Mouse (Mus musculus) Muller cell, postnatal 12 days (primary cell): ENCODE results near the gene Gm6034.
A peak's percentile ranks its signal among the peaks of the same experiment; 100 is the strongest.
"Not testable (repeated sequence)": the region's sequence is repeated elsewhere in the genome, so short reads cannot be mapped to it uniquely, and the experiment has no call there.

Experiments
- DNase-seq: peaks from one replicate; pipeline ENCODE4 v3.0.0-alpha.2; 2015; ENCODE audit errors: inconsistent ontology term

Gene Gm6034

DNA sequence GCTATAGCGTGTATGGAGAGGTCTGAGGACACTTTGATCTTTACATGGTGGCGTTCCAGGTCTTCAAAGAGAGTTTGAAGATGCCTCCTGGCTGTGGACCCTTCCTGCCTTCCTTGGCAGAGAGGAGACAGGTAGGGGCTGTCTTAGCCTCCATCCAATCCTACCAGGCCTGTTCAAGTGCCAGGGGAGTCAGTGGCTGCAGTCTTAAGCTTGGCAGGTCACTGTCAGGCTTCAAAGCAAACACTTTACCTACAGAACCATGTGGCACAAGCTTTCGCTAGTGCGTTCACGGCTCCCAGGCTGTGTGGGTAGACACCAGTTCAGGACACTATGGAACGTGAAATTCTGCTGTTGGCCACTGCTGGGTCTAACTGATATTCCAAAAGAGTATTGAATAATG, 19.8 kb upstream of the Gm6034 start:
- DNase-seq = no peak

DNA sequence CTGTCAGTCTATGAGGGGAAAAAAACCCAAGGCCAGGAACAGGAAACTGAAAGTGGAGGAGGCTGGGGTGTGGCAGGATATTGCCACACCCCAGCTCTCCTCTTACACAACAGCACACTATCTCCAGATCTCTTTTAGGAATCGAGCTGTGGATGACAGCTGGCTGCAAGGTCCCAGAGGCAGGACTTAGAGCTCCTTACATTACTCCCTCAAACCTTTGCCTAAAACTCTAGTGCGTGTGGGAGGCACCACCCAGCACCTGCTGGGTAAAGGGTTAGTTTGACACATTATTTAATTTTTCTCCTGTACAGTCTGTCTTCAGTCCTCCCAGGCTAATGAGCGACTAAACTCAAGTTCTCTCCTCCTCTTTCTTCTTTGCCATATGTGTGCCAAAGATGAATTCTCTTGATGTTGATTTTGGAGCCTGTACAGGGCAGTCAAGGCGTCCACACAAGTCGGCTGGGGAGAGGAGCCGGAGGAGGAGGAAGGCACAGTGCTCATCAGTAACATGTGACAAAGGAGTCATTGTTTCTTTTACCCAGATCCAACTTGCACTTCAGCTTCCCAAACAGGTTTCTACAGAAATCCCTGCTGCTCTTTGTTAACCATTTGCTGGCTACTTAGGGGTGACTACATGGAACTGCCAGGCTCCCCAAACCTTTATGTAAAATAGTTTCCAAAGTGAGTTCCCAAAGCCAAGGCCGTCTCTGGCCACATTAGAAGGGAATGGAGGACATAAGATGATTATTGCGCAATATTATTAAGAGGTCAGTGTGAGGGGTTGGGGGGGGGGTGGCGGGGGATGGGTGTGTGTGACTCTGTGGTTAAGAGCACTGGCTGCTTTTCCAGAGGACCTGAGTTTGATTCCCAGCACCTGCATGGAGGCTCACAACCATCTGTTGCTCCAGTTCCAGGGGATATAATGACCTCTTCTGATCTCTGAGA, 18.8 kb upstream of the Gm6034 start:
- peak; percentile 56 for DNase-seq

DNA sequence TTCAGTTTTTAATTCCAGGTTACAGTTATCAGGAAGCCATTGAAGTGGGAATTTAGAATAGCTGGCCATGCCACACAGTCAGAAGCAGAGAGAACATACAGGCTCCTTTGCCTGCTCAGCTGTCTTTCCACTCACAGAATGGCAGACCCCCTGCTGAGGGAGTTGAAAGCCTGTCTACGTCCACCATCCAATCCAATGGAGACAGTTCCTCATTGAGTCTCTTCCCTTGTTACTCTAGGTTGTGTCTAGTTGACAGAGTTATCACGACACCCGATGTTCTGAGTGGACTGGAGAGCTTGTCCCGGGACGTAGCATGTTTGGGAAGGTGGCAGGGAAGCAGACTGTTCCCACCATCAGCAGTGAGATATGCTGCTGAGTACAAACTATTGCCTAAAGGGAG, 17.6 kb upstream of the Gm6034 start:
- DNase-seq = no peak

DNA sequence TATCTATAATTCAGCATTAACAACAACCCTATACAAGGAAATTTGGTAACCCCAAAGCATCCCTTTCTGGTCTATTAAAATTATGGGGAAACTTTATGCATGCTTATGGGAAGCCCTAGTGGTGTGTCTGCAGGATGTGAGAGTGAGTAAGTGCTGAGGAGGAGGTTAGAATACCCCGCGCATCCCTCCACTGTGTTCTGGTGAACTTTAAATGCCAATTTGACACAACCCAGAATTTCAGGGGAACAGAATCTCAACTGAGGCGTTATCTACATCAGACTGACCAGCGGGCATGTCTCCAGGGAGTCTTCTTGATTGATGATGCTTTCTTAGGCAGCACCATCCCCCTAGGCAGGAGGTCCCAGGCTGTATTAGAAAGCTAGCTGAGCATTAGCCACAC, 16.9 kb upstream of the Gm6034 start:
- DNase-seq = no peak

DNA sequence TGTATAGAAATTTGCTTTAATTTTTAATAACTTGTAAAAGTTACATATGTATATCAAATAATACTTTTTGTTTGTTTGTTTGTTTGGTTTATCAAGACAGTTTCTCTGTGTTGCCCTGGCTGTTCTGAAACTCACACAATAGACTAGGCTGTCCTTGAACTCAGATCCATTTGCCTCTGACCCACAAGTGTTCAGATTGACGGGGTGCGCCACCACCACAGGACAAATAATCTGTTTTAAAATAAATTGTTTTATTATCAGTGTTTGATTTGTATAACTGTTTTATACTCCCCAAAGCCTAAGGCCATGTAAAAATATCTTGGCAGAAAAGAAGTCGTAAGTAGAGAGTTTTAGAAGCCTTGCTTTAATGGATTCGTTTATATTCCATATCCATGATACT, 15.1 kb upstream of the Gm6034 start:
- no peak for DNase-seq

DNA sequence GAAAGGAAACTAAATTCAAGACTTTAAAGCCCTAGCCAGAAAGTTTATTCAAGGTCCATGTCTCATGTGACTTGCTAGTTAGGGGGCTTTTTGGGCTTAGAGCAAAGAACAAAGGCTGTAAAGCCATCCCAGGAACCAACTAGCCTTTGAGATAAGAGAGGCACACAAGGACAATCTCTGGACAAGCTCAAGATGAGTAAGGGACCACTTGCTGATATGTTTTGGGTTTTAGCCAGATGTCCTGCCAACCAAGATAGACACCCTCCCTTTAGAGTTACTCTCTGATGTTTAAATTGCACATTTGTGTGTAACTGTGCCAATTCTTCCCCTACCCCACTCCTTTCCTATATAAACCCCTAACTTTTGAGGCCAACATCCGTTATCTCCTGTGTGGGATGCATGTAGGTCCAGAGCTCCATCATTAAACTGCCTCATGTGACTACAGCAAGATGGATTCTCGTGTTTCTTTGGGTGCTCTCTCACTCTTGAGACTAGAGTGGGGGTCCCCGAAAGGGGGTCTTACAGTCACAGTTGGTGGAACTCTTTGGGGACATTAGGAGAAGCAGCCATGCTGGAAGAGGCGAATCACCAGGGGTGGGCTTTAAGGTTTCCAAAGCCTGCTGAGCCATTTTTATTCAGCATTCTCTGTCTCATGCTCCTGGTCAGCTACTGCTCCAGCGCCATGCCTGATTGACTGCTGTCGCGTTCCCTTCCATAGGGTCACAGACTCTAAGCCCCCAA, 13.7 kb upstream of the Gm6034 start:
- no peak for DNase-seq

DNA sequence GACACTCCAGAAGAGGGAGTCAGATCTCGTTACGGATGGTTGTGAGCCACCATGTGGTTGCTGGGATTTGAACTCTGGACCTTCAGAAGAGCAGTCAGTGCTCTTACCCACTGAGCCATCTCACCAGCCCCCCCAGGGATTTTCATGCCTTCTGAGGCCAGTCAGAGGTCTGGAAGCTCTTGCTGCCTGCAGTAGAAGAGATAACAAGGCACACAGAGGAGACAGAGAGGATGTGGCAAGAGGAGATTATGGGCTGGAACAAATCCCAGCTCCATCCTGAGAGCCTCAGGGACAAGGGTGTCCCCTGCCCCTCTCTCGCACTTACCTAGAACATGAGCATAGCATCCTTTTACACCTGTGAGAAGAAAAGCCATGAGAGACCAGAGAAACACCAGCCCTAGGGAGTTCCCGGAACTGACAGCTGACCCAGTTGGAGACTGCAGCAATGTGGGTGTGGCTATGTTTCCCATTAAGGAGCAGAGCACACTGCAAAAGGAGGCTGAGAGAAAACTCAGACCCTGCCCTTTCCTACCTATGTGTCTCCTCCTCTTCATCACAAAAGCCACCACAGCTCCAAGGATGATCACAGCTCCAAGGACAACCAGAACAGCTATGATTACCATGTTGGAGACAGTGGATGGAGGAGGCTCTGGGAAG, 12.6 kb upstream of the Gm6034 start:
- DNase-seq = not testable (repeated sequence)

DNA sequence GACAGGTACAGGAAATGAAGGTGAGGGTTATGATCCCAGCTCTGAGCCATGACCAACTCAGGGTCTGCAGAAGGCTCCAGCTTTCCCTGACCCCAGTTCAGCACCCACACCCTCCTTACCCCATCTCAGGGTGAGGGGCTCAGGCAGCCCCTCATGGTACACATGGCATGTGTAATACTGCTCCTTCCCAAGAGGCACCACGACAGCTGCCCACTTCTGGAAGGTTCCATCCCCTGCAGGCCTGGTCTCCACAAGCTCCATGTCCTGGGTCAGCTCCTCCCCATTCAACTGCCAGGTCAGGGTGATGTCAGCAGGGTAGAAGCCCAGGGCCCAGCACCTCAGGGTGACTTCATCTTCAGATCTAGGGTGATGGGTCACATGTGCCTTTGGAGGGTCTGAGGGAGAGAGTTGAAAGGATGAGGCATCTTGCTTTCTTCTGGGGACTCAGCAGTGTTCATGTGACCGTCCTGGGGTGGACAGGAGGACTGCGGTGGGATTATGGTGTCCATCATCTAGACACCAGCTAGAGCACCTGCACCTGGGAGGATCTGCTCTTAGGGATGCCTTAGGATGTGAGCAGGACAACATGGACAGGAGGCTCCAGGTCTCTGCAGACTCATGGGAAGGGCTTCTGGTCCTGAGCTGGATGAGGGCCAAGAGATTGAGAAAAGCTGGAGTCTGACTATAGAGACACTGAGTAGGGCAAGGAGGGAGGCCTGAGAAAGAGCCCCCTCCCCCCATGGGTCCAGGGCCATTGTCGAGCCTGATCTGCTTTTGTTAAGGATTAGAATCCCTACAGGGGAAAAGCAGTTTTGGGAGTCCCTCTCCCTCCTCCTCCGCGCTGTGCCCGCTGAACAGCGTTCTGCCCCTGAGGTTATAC, 11.8 kb upstream of the Gm6034 start:
- not testable (repeated sequence) for DNase-seq

DNA sequence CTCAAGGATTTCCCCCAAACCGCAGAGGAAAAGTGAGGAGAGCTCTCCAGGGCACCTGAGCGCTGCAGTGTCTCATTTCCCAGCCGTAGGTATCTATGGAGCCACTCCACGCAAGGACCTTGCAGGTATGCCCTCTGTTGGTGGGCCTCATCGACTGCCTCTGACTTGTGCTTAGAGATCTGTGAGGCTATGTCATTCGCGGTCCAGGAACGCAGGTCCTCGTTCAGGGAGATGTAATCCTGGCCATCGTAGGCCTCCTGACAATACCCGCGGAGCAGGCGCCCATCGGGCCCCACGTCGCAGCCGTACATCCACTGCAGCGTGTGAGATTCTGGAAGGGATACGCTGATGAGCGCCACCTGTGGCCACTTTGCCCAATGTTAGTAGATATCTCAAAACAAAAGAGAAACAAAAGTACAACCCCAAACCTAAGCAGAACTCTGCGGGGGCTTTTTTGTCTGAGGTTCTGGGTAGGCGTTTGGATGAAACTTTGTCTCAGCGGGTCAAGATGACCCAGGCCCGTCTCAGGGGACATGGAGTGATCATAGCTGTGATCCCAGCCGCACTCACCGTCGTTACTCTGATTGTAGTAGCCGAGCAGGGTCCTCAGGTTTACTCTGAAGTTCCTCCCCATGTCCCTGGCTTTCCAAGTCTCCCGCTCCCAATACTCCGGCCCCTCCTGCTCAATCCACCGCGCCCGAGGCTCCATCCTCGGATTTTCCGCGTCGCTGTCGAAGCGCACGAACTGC, 11.0 kb upstream of the Gm6034 start:
- DNase-seq = peak; percentile 42

DNA sequence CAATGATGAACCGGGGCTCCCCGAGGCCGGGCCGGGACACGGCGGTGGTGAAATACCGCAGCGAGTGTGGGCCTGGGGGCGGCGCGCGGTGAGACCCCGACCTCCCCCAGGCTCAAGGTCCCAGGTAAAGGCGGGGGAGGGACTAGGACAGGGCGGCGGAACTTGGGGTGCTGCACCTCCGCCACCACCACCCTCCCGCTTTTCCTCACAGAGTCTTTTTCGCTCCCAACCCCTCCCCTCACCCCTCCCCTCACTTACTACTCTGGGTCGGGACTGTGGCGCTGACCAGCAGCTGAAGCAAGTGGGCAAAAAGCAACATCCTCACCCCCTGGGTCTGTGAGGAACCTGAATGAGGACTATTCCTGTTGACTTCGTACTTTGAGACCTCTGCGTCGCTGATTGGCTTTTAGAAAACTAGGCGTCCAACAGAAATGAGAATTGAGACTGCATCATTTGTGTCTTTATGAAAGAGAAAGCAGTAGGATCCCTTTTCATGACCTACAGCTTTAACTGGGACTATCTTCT, 10.3 kb upstream of the Gm6034 start, which contains the start of gene H2-T23:
Gene H2-T23, minus strand, starts transcription at position 505 of the 525 bp plus-strand sequence.
- DNase-seq = peak; percentile 65

DNA sequence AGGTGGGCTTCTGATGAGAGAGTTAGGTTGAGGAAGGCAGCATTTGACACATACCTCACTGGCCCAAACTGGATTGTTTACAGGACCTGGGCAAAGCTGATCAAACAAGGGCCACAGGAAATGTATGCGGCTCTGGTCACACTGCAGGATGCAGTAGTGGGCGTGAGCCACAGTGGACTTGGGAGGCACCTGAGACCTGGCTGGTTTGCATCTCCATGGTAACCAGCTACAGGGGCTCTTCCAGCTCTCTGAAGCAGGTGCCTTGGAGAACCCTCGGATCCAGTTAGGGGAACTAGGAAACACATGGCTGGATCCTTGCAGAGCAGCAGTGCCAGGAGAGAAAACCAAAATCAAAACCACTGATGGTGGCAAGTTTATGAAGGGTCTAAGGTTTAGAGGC, 8.2 kb upstream of the Gm6034 start:
- not testable (repeated sequence) for DNase-seq

DNA sequence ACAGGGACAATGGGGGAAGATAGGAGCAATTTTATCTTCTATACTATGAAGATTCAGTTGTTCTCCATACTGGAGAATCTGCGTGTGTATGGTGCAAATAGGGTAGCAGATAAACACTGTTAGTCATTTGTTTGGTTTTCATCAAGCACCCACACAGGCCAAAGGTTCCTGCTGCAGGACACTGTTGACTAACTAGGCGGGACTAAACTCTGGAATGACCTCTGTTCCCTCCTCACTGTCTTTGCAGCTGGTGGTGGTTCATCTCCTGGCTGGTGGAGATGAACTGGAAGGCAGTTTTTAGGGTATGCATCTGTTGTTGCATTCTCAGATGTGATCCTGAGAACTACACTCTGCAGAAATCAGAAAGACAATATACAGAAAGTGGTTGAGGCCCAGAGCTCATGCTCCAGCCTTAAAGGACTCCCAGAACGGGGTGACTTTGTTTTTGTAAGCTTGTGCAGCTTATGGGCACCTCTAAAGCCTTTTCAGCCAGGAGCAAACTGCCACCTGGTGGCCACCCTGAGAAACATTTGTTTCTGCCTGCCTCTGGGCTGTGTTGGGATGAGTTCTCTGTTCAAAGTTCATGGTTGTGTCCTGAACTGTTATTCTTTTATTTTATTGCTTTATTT, 7.6 kb upstream of the Gm6034 start:
- DNase-seq = not testable (repeated sequence)

DNA sequence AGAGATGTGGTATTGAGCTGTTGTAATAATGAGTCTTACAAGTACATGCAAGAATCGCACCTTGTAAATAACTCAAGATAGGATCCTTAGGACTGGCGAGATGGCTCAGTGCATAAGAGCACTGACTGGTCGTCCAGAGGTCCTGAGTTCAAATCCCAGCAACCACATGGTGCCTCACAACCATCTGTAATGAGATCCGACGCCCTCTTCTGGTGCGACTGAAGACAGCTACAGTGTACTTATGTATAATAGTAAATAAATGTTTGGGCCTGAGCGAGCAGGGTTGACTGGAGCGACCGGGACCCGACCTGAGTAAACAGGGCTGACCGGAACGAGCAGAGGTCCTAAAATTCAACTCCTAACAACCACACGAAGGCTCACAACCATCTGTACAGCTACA, 6.6 kb upstream of the Gm6034 start:
- DNase-seq = not testable (repeated sequence)

DNA sequence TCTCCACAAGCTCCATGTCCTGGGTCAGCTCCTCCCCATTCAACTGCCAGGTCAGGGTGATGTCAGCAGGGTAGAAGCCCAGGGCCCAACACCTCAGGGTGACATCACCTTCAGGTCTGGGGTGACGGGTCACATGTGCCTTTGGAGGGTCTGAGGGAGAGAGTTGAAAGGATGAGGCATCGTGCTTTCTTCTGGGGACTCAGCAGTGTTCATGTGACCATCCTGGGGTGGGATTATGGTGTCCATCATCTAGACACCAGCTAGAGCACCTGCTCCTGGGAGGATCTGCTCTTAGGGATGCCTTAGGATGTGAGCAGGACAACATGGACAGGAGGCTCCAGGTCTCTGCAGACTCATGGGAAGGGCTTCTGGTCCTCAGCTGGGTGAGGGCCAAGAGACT, 2.2 kb upstream of the Gm6034 start:
- not testable (repeated sequence) for DNase-seq

DNA sequence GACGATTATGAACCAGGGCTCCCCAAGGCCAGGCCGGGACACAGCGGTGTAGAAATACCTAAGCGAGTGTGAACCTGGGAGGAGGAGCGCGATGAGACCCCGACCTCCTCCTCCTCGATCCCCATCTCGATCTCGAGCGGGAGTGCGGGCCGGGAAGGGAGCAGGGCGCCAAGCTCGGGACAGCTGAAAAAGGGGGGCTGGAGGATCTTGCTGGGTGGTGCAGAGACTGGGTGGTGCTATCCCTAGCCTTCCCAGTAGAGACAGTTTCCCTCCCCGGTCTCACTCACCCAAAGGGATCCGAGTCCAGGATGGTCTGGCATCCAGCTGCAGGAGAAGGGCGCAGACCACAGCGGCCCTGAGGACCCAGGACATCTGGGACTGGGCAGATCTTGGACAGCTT, 706 bp upstream of the Gm6034 start:
- not testable (repeated sequence) for DNase-seq

DNA sequence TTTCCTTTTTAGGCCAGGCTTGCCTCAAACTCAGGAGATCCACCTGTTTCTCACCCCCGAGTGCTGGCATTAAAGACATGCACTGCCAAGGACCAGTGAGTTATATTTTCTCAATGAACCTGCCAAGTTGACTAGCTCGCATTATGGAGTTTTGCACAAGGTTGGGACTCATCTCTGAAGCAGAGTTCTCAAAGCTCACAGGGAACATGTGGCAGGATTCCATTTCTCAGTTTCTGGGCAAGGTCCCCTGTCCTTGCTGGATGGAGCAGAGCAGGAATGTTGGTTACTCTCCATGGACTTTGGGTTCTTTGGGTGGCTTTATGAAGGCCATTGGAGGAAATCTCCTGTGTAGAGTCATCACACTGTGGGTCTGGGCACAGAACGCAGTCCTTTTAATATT, 525 bp downstream of the Gm6034 start:
- DNase-seq = no peak

DNA sequence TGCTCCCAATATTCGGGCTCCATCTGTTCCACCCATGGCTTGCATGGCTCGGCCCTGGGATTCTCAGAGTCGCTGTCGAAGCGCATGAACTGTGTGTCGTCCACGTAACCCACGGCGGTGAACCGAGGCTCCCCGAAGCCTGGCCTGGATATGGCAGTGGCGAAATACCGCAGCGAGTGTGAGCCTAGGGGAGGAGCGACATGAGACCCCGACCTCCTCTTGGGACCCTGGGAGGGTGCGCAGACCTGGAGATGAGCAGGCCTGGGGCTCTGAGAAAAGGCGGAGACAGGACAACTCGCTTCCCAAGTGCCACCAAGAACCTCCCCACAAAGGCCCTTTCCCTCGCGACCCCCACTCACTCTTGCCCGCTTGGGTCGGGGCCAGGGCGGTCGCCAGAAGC, 15.2 kb downstream of the Gm6034 start:
- DNase-seq = not testable (repeated sequence)

DNA sequence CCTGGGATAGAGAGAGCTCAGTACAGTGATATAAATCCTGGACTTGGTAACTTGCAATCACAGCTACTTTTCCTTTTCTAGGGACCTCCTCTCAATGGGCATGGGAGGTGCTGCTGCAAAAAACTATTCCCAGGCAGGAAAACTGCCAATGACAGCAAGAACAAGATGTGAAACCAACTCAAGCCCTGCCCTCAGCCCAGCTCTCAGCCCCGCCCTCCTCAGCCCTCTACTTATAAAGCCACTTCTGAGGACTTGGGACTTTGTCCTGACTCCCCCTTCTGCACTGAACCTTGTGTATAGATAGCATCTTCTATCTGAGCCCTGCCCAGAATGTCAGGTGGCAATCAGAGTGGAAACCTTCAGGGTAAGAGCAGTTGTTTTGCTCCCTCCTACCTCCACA, 15.6 kb downstream of the Gm6034 start, which contains the start of gene Gm11127:
Gene Gm11127, minus strand, starts transcription at position 10 of the 400 bp plus-strand sequence.
- DNase-seq = not testable (repeated sequence)

DNA sequence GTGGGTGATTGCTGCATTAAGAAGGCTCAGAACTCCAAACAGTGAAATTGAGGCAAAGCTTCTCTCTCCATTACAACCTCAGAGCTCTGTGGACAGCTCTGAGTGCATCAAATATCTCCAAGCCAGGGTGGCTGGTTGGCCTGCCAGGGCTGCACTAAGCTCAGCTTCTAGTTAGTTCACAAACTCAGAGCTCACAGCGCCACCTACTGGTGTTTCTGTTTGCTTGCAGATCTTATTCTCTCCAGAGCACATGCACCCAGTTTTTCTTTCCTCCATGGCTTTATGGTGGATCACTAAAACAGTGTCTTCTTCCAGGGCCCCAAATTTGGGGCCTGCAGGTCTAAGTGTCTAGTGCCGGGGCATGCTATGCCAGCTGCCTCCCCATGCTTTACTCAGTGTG, 18.1 kb downstream of the Gm6034 start:
- DNase-seq = peak; percentile 27

DNA sequence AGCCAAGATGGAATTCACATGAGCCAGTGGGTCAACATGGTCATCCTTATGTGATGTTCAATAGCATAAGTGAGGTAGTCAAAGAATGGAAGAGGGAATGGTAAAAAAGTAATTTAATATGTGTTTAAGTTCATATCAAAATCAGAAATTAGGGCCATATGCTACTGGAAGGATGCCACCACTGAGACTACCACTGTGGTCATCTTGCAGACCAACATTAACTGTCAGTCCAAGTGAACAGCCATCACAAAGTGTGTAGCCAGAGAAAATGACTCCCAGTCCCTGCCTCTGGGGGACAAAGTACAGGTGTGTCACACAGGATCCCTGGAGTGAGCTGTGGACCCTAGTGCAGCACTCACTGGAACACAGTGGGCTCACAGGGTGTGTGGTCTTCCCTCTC, 39.1 kb downstream of the Gm6034 start:
- DNase-seq = not testable (repeated sequence)
